Mouse (Mus musculus) duodenum, adult 2 months (tissue): ENCODE measurements around the gene Olfr957. TPM values are rescaled to one million over a fixed set of nuclear protein-coding genes. Genes with fewer than 3 reads are reported as not detected.

Experiments
- polyA plus RNA-seq: library from polyadenylated mRNA; depleted of rRNA; stranded (reverse); fragments of >200 nt; gene quantifications from 2 replicates; pipeline ENCODE4 v1.2.3, GENCODE M21; 2012; ENCODE audit warnings: low replicate concordance; rRNA removed

The Olfr957 gene
- polyA plus RNA-seq = not detected in 2 replicates

GRCm38 (mm10) chr9:39515531-39515930, at the start of gene Olfr957:
TSS of gene Olfr957 (minus strand) at chr9:39515809.

DNA sequence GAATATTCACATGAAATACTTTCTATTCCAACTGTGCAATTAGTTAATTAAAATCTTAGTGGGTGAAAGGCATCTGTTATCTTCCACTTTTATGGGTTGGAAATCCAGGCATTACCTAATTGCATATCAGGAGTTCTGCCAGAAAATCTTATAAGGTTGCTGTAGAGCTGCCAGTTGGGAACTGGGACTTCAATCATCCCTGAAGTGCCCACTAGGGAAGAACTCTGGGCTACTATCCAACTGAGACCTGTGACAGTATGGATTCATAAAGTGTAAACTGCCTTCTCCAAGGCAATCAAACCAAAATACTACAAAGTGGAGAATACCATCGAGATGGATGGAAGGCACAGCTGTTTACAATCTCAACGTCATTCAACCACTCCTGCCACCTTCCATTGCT, 38.3 kb upstream of the Olfr957 start, which contains the start of gene Olfr958:
TSS of gene Olfr958 (minus strand) at position 109 of the 400 bp plus-strand sequence.

GRCm38 (mm10) chr9:39493895-39494294, 21.7 kb downstream of the Olfr957 start, which contains the start of gene Olfr44:
TSS of gene Olfr44 (minus strand) at chr9:39493995.

GRCm38 (mm10) chr9:39471844-39472243, 43.8 kb downstream of the Olfr957 start, which contains the start of gene Olfr955:
TSS of gene Olfr955 (minus strand) at chr9:39471944.

Other genes with a start within 250 kb of the Olfr957 start
- gene Olfr945, start 239.0 kb downstream of the Olfr957 start, polyA plus RNA-seq = not detected in 2 replicates
- gene Olfr948, start 189.8 kb downstream of the Olfr957 start, polyA plus RNA-seq = not detected in 2 replicates
- gene Olfr951, start 128.4 kb downstream of the Olfr957 start, polyA plus RNA-seq = not detected in 2 replicates
- gene Olfr952, start 88.7 kb downstream of the Olfr957 start, polyA plus RNA-seq = not detected in 2 replicates
- not detected in 2 replicates for gene Olfr954, start 59.1 kb downstream of the Olfr957 start, polyA plus RNA-seq
- gene Olfr955, start 43.9 kb downstream of the Olfr957 start, polyA plus RNA-seq = not detected in 2 replicates
- gene Olfr44, start 21.8 kb downstream of the Olfr957 start, polyA plus RNA-seq = not detected in 2 replicates
- not detected in 2 replicates for gene Olfr958, start 38.2 kb upstream of the Olfr957 start, polyA plus RNA-seq
- not detected in 2 replicates for gene Olfr959, start 59.8 kb upstream of the Olfr957 start, polyA plus RNA-seq
- gene AW551984, start 88.6 kb upstream of the Olfr957 start, polyA plus RNA-seq = 0.30 and 1.8 TPM in 2 replicates
- gene Olfr148, start 94.8 kb upstream of the Olfr957 start, polyA plus RNA-seq = not detected in 2 replicates
- gene Olfr960, start 105.6 kb upstream of the Olfr957 start, polyA plus RNA-seq = not detected in 2 replicates
- gene Olfr961, start 129.3 kb upstream of the Olfr957 start, polyA plus RNA-seq = not detected in 2 replicates
- not detected in 2 replicates for gene Olfr963, start 151.4 kb upstream of the Olfr957 start, polyA plus RNA-seq
- gene Olfr149, start 191.3 kb upstream of the Olfr957 start, polyA plus RNA-seq = not detected in 2 replicates
- gene Olfr965, start 195.5 kb upstream of the Olfr957 start, polyA plus RNA-seq = not detected in 2 replicates
- not detected in 2 replicates for gene Olfr150, start 215.2 kb upstream of the Olfr957 start, polyA plus RNA-seq
- gene Olfr967, start 230.4 kb upstream of the Olfr957 start, polyA plus RNA-seq = not detected in 2 replicates